Mouse (Mus musculus): Measurements from ENCODE around the gene Raf1. TPM values are rescaled to one million over a fixed set of nuclear protein-coding genes. Genes with fewer than 3 reads are reported as not detected.
"Not testable (repeated sequence)": the region's sequence is repeated elsewhere in the genome, so short reads cannot be mapped to it uniquely, and the experiment has no call there.

Gene Raf1
- polyA plus RNA-seq, 1 experiment from 2014 or later = 114 TPM

DNA sequence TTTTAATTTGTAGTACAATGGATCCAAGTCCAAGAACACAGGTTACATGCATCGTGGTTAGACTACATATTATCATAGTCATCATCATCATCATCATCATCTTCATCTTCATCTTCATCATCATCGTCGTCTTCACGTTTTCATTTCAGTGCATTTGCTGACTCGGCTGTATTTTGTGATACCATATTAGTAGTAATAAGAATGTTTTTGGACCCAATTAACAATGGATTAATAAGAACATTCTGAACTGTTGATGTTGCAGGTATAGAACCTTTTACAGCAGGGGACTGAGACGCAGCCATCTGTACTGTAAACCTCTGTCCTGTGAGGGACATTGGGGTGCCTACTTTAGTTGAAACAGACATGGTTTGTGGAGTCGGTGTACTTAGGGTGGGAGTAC is 38.2 kb downstream of the Raf1 start:
- H3K4me1 ChIP-seq; H3K9me3 ChIP-seq (replicated peaks); H3K27me3 ChIP-seq (ENCODE audit: low read depth, poor library complexity, severe bottlenecking); H3K27ac ChIP-seq (replicated peaks); DNase-seq (ENCODE audit: low spot score); H3K4me3 ChIP-seq: not testable (repeated sequence)
- 97% methylated on average over 7 of the region's 7 CpGs for WGBS
- peaks cover 92% of the 10 kb centered on the region for H3K36me3 ChIP-seq

DNA sequence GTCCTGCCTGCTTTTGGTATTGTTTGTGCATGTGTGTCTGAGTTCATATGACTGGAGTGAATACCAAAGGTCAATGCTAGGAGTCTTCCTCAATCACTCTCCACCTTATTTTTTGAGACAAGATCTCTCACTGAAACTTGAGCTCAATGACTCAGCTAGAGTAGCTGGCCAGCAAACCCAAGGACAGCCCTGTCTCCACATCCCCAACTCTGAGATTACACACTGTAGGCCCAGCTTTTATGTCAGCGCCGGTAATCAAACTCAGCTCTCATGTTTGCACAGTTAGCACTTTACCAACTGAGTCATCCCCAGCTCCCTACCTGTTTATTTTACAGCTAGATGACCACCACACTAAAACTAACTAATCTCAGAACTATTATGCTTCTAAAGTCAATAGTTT is 42.4 kb downstream of the Raf1 start:
- 96% methylated on average over 2 of the region's 2 CpGs for WGBS
- H3K4me1 ChIP-seq = no peaks in the 10 kb centered on the region
- no peak overlapping the region for H3K4me3 ChIP-seq
- no peak overlapping the region for H3K27ac ChIP-seq (replicated peaks)
- H3K9me3 ChIP-seq (replicated peaks) = no peaks in the 10 kb centered on the region
- H3K27me3 ChIP-seq (ENCODE audit: low read depth, poor library complexity, severe bottlenecking) = no peaks in the 10 kb centered on the region
- H3K36me3 ChIP-seq = peaks cover 99% of the 10 kb centered on the region
- no peak for DNase-seq (ENCODE audit: low spot score)

DNA sequence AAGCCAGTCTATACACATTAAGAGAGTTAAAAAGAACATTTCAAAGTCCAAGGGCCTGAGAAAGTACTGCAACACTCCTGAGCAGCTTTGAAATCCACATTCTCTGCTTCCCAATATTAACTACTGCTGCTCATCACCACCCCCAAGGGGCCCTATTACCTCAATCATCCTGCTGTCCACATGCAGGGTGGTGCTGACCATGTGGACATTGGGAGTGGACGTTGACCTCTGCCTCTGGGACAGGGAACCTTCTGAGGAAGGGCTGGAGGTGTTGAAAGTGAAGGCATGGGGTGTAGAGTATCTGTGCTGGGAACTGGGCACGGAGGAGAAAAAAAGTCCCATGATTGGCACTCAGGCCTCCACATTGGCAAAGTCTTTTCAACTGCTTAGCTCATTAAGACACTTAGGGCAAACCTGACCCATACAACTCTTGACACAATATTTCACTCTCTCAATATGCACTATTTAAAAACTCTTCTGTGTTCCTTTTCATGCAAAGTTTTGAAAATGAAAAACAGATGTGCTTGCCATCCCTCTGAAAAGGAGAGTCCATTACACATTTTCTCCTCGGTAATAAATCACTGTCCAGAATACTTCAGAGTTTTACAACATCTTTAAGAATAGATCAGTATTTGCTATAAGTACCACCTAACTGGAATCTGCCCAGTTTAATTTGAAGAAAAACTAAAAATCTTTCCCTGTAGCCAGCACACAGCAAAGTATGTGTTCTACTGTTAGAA is 45.2 kb downstream of the Raf1 start:
- Histone ChIP-seq H3K27ac (replicated peaks) (no peak overlapping the region), H3K27me3 (ENCODE audit: low read depth, poor library complexity, severe bottlenecking) (no peaks in the 10 kb centered on the region), H3K36me3 (peaks cover 100% of the 10 kb centered on the region), H3K4me3 (no peak overlapping the region), H3K4me1 (no peaks in the 10 kb centered on the region), H3K9me3 (replicated peaks) (no peaks in the 10 kb centered on the region)
- 88% methylated on average over 3 of the region's 3 CpGs for WGBS
- no peak for DNase-seq (ENCODE audit: low spot score)

DNA sequence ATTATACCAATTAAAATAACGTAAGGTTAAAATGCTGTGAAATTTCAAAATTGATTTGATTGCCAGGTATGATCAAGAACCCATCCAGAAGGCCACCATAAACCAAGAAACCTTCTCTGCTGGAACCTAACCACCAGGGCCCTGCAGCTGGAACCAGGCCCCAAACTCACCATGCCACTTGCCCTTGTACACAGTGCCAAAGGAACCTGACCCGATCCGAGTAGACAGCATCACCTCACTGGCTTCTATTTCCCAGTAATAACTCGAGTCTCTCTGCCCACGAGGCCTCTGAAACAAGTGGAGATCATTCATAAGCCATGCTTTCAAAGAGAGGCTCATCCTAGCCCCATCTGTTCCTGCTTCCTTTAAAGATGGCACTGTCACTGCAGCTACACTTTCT is 50.3 kb downstream of the Raf1 start:
- DNase-seq (ENCODE audit: low spot score) = no peak
- H3K36me3 ChIP-seq = peaks cover 100% of the 10 kb centered on the region

DNA sequence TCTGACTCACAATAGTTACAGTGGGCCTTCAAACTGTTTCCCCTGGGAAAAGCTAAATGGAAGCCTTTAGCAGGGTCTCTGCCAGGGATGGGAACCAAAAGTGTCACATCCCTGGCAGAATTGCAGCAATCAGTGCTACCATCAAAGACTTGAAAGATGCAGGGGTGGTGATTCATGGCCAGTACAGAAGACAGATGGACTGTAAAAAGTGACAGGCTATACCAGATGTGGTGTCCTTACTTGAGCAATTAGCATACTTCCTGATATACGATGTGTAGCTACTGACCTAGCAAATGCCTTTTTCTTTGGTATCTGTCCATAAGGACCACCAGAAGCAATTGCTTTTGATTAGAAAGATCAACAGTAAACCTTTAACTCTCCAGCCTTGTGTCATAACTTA is 55.5 kb downstream of the Raf1 start:
- Histone ChIP-seq H3K9me3 (replicated peaks) (no peaks in the 10 kb centered on the region), H3K4me1 (no peaks in the 10 kb centered on the region), H3K4me3 (no peak overlapping the region), H3K36me3 (peaks cover 100% of the 10 kb centered on the region), H3K27me3 (ENCODE audit: low read depth, poor library complexity, severe bottlenecking) (no peaks in the 10 kb centered on the region), H3K27ac (replicated peaks) (no peak overlapping the region)
- 95% methylated on average over 1 of the region's 1 CpGs for WGBS
- no peak for DNase-seq (ENCODE audit: low spot score)

More for the DNA sequence above, 50.3 kb downstream of the Raf1 start:
- 92% methylated on average over 5 of the region's 5 CpGs for WGBS
- Histone ChIP-seq H3K27me3 (ENCODE audit: low read depth, poor library complexity, severe bottlenecking) (no peaks in the 10 kb centered on the region), H3K27ac (replicated peaks) (no peak overlapping the region), H3K4me3 (no peak overlapping the region), H3K4me1 (no peaks in the 10 kb centered on the region), H3K9me3 (replicated peaks) (no peaks in the 10 kb centered on the region)

DNA sequence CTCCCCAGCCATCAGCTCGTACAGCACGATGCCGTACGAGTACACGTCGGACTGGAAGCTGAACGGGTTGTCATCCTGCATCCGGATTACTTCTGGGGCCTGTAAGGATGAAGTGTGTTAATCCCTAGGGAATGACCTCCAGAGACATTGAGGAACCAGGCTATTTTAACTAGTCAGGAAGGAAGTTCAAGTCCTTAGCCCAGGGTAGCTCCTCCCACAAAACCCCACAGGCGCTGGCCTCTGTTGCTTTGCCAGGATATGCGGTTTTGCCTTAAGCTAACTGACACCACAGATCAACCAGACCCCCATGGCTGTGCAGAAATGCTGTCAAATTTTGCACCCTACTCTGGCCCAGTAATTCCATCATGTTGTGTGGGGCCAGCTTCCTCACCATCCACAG is 56.6 kb downstream of the Raf1 start:
- H3K27me3 ChIP-seq (ENCODE audit: low read depth, poor library complexity, severe bottlenecking) = no peaks in the 10 kb centered on the region
- DNase-seq (ENCODE audit: low spot score) = no peak
- H3K36me3 ChIP-seq = peaks cover 100% of the 10 kb centered on the region
- WGBS = 85% methylated on average over 10 of the region's 10 CpGs
- no peak overlapping the region for H3K4me3 ChIP-seq
- no peaks in the 10 kb centered on the region for H3K4me1 ChIP-seq
- H3K27ac ChIP-seq (replicated peaks) = no peak overlapping the region
- no peaks in the 10 kb centered on the region for H3K9me3 ChIP-seq (replicated peaks)

DNA sequence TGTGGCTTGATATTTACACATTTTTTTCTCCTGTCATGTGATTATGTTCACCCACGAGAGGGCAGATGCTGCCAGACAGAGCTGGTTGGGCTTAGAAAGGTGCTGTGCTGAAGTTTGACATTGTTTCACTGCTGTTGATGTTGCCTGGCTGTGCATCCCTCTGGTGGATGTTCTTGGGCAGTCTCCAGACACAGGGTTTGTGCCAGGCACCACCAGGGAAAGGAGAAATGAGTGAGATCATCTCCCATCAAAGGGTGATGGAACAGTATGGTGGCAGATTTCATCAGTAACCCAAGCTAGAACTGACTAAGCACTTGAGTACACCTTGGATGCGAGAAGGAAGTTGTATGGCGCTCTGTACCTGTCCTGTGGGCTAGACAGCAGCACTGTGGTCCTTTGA is 60.5 kb downstream of the Raf1 start:
- H3K27me3 ChIP-seq (ENCODE audit: low read depth, poor library complexity, severe bottlenecking) = no peaks in the 10 kb centered on the region
- H3K9me3 ChIP-seq (replicated peaks) = no peaks in the 10 kb centered on the region
- H3K4me3 ChIP-seq = no peak overlapping the region
- DNase-seq (ENCODE audit: low spot score) = no peak
- peaks cover 100% of the 10 kb centered on the region for H3K36me3 ChIP-seq
- WGBS = 92% methylated on average over 3 of the region's 3 CpGs
- H3K4me1 ChIP-seq = no peaks in the 10 kb centered on the region
- no peak overlapping the region for H3K27ac ChIP-seq (replicated peaks)

DNA sequence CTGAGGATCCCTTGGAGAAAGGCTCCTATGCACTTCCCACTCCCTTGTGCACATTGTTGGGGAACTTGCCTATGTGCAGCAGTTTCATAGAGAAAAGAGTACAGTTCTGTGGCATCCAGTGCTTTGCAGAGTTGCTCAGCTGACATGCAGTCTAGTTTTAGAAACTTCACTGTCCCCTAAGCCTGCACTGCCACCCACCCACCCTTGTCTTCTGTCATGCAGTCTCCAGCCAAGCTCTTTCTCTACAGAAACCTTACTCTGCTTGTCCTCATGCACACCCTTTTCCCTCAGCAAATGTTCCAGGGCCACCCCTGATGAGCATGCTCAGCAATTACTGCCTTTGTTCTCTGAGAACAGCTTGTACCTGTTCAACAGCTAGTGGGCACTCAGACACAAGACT is 62.6 kb downstream of the Raf1 start:
- H3K27ac ChIP-seq (replicated peaks) = no peak overlapping the region
- H3K36me3 ChIP-seq = peaks cover 94% of the 10 kb centered on the region
- no peaks in the 10 kb centered on the region for H3K9me3 ChIP-seq (replicated peaks)
- H3K27me3 ChIP-seq (ENCODE audit: low read depth, poor library complexity, severe bottlenecking) = no peaks in the 10 kb centered on the region
- H3K4me3 ChIP-seq = no peak overlapping the region
- no peak for DNase-seq (ENCODE audit: low spot score)
- H3K4me1 ChIP-seq = no peaks in the 10 kb centered on the region

DNA sequence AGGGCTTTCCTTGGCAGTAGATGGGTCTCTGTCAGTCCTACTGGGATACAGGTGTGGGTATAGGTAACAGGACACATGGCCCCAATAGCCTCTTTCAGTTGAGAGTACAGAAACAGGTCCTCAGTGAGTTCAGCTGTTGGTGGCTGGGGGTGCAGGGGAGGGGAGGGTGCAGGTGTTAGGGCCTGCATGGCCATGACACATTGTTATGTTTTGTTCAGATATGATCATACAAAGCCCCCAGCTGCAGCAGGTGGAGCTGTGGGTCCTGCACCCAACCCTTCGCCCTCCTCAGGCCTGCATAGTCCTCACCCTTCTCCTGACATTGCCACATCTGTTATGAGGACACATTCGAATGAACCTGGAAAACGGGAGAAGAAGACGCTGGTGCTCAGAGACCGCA is 66.1 kb downstream of the Raf1 start:
- Histone ChIP-seq H3K36me3 (peaks cover 60% of the 10 kb centered on the region), H3K9me3 (replicated peaks) (no peaks in the 10 kb centered on the region), H3K27ac (replicated peaks) (no peak overlapping the region), H3K27me3 (ENCODE audit: low read depth, poor library complexity, severe bottlenecking) (no peaks in the 10 kb centered on the region), H3K4me1 (peaks cover 8% of the 10 kb centered on the region; the same call in 1 of the 2 replicates), H3K4me3 (no peak overlapping the region)
- DNase-seq (ENCODE audit: low spot score) = no peak
- 94% methylated on average over 5 of the region's 5 CpGs for WGBS

DNA sequence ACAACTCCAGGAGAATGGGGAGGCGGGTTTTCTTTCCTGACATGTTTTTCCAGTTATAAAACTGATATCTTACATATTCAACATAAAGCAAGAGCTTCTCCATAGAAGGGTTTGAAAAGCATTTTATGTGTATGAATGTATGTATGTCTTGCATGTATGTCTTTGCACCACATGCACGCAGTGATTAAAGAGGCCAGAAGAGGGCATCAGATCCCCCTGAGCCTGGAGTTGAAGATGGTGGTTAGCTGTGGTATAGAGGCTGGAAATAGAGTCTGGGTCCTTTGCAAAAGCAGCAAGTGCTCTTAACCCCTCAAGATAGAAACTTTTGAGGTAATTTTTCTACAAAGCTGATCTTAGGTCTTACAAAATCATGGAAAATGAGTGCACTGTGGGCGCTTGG is 67.3 kb downstream of the Raf1 start:
- Histone ChIP-seq H3K27me3 (ENCODE audit: low read depth, poor library complexity, severe bottlenecking) (no peaks in the 10 kb centered on the region), H3K4me1 (peaks cover 8% of the 10 kb centered on the region; the same call in 1 of the 2 replicates), H3K9me3 (replicated peaks) (no peaks in the 10 kb centered on the region), H3K36me3 (peaks cover 48% of the 10 kb centered on the region), H3K27ac (replicated peaks) (no peak overlapping the region), H3K4me3 (no peak overlapping the region)
- WGBS = 63% methylated on average over 3 of the region's 3 CpGs
- DNase-seq (ENCODE audit: low spot score) = peak; percentile 31

DNA sequence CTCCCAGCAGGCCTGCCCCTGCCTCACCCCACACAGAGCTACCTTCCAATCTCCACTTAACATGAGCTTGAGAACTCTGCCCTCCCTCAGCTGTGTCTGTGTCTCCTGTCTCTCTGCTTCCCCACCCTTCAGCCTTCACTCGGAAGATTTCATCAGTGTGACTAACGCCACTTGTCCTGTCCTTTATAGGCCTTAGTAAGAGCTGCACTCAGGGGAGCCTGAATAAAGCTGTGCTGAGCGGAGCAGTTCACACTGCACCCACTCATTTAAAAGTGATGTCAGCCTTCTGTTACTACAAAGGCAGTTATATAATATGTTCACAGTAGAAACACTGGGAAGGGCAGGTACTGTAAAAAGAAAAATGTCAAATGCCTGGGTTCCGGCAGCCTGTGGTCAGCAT is 69.0 kb downstream of the Raf1 start:
- 84% methylated on average over 4 of the region's 4 CpGs for WGBS
- Histone ChIP-seq H3K9me3 (replicated peaks) (no peaks in the 10 kb centered on the region), H3K36me3 (peaks cover 31% of the 10 kb centered on the region), H3K27ac (replicated peaks) (no peak overlapping the region), H3K27me3 (ENCODE audit: low read depth, poor library complexity, severe bottlenecking) (no peaks in the 10 kb centered on the region), H3K4me3 (no peak overlapping the region), H3K4me1 (peaks cover 17% of the 10 kb centered on the region)
- DNase-seq (ENCODE audit: low spot score) = no peak

DNA sequence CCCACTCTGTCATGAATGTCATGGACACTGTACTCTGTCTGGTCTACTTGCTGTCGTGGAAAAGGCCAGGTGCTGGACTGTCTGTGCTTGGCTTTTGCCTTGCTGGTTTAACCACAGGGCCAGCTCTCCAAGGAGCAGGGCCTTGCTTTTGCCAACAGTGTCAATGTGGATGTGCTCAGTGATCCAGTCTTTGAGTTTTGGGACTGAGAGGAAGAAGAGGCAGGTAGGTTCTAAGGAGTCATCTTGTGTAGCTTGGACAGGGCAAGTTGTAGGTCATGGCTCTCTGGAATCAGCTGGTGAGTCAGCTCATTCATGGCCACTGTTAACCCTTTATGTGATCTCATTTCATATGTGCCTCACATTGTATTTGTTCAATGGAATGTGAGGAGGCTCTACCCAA is 70.0 kb downstream of the Raf1 start:
- no peak overlapping the region for H3K4me3 ChIP-seq
- 78% methylated on average over 1 of the region's 1 CpGs for WGBS
- no peak overlapping the region for H3K27ac ChIP-seq (replicated peaks)
- no peaks in the 10 kb centered on the region for H3K9me3 ChIP-seq (replicated peaks)
- DNase-seq (ENCODE audit: low spot score) = no peak
- H3K4me1 ChIP-seq = peaks cover 20% of the 10 kb centered on the region
- no peaks in the 10 kb centered on the region for H3K27me3 ChIP-seq (ENCODE audit: low read depth, poor library complexity, severe bottlenecking)
- peaks cover 21% of the 10 kb centered on the region for H3K36me3 ChIP-seq

DNA sequence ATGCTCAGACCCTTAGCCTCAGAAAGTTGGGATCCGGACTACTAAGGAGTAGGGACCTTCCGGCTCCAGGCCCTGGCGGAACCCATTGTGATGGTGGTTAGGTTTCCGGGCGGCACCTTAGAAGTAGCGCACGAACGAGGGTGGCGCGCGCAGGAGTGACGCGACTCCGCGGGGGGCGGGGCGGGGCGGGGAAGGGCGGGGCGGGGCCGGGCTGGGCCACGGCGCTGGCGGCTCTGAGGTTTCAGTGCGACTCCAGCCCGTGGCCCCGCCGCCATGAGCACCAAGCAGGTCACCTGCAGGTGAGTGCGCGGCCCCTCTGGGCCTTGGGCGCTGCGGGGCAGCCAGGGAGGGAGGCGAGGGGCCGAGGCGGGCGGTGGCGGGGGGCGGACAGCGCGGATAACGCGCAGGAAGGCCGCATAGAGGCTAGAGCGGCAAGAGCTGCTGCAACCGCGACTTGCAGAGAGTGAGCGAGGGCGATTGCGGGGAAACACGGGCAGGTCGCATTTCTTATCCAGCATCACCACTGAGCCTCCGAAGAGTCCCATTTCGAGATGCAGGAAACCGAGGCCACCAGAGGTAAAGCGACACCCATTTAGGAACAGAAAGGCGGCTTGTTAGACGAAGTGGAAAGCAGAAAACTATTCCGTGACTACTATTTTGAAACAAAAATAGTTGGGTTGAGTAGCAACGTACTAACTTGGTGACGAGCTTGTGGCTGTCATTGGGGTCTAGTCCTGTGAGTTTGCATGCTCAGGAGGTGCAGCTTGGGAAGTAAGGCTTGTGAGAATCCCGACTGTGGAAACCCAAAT is 74.5 kb downstream of the Raf1 start, which contains the start of gene Mkrn2:
Mkrn2 (plus strand) TSS at position 188 of the 809 bp plus-strand sequence.
- Histone ChIP-seq H3K27me3 (ENCODE audit: low read depth, poor library complexity, severe bottlenecking) (no peaks in the 10 kb centered on the region), H3K36me3 (no peaks in the 10 kb centered on the region; the same call in 1 of the 2 replicates), H3K9me3 (replicated peaks) (no peaks in the 10 kb centered on the region), H3K4me3 (peak within 1 kb of the TSS; percentile 94), H3K4me1 (peaks cover 14% of the 10 kb centered on the region), H3K27ac (replicated peaks) (peak within 1 kb of the TSS; percentile 90)
- peak; percentile 89 for DNase-seq (ENCODE audit: low spot score)
- under 1% methylated on average over 52 of the region's 61 CpGs for WGBS
